ENCODE assay signal across 19 mouse cellular contexts in genomic region chr12:107262076-107262475, GRCm38 (mm10).
A peak's percentile ranks its signal among the peaks of the same experiment; 100 is the strongest.
DNase-seq lines count a peak whose midpoint lies in the region; ATAC-seq and TF ChIP-seq lines count a peak whose summit lies in the region.
"Had no signal": no experiment of that assay in that cellular context is flagged by ENCODE, and none has a peak within 500 bp of the region (broad histone marks: within the 10 kb centered on the region; RNA-seq: fewer than 3 reads in every experiment).

No protein-coding gene starts in this region.

- DNase-seq in forebrain, embryonic 10.5 days (ENCODE audit: extremely low spot score, low spot score): no peak
- DNase-seq in heart, adult 11 months: peak; percentile 58
- no peak for DNase-seq in heart, adult 18-20 months
- no peak for DNase-seq in lung, embryonic 14.5 days
- no peak for DNase-seq in lung, postnatal 36 days
- DNase-seq in ovary, postnatal 14 days (ENCODE audit: low spot score): no peak
- DNase-seq: adrenal gland, adult 8-10 months; adrenal gland, postnatal 25 days; cerebellum, adult 11-12 months; cerebellum, adult 8-10 months; gastrocnemius, postnatal 10 days; gastrocnemius, postnatal 36 days had no signal

- WGBS in forebrain, embryonic 13.5 days: 96% methylated on average over 5 of the region's 5 CpGs
- 94% methylated on average over 5 of the region's 5 CpGs for WGBS in forebrain, embryonic 10.5 days
- 67% methylated on average over 5 of the region's 5 CpGs for WGBS in lung, embryonic 14.5 days
- 85% methylated on average over 5 of the region's 5 CpGs for WGBS in stomach, embryonic 15.5 days

- no peak for TF ChIP-seq CTCF in lung, embryonic 14.5 days (IDR thresholded peaks at IDR 0.05; ENCODE audit: low read depth)

- no peaks in the 10 kb centered on the region for H3K9me3 ChIP-seq in forebrain, embryonic 13.5 days (replicated peaks)
- H3K9me3 ChIP-seq in forebrain, embryonic 10.5 days: no peaks in the 10 kb centered on the region
- H3K9me3 ChIP-seq in lung, embryonic 14.5 days (ENCODE audit: low read depth, low read length): no peaks in the 10 kb centered on the region
- H3K9me3 ChIP-seq in stomach, embryonic 15.5 days: no peaks in the 10 kb centered on the region
- H3K9me3 ChIP-seq: forebrain, embryonic 12.5 days; hindbrain, embryonic 12.5 days; hindbrain, embryonic 15.5 days; intestine, embryonic 15.5 days had no signal

- H3K27me3 ChIP-seq in forebrain, embryonic 13.5 days: no peaks in the 10 kb centered on the region
- H3K27me3 ChIP-seq in forebrain, embryonic 10.5 days (ENCODE audit: poor library complexity, severe bottlenecking): no peaks in the 10 kb centered on the region
- no peaks in the 10 kb centered on the region for H3K27me3 ChIP-seq in lung, embryonic 14.5 days (ENCODE audit: insufficient read depth, low read length)
- H3K27me3 ChIP-seq in stomach, embryonic 15.5 days (replicated peaks): no peaks in the 10 kb centered on the region
- H3K27me3 ChIP-seq: forebrain, embryonic 12.5 days; hindbrain, embryonic 12.5 days; hindbrain, embryonic 15.5 days; intestine, embryonic 15.5 days had no signal

- no peak overlapping the region for H3K4me3 ChIP-seq in forebrain, embryonic 13.5 days
- no peak overlapping the region for H3K4me3 ChIP-seq in forebrain, embryonic 10.5 days
- H3K4me3 ChIP-seq in lung, embryonic 14.5 days (ENCODE audit: low read depth, low read length): no peak overlapping the region
- no peak overlapping the region for H3K4me3 ChIP-seq in stomach, embryonic 15.5 days (replicated peaks)
- H3K4me3 ChIP-seq: forebrain, embryonic 12.5 days; hindbrain, embryonic 12.5 days; hindbrain, embryonic 15.5 days; intestine, embryonic 15.5 days had no signal

- H3K36me3 ChIP-seq in forebrain, embryonic 13.5 days (ENCODE audit: poor library complexity, severe bottlenecking): no peaks in the 10 kb centered on the region
- no peaks in the 10 kb centered on the region for H3K36me3 ChIP-seq in forebrain, embryonic 10.5 days (replicated peaks)
- H3K36me3 ChIP-seq in lung, embryonic 14.5 days (ENCODE audit: insufficient read depth): no peaks in the 10 kb centered on the region
- H3K36me3 ChIP-seq in stomach, embryonic 15.5 days: no peaks in the 10 kb centered on the region
- H3K36me3 ChIP-seq: forebrain, embryonic 12.5 days; hindbrain, embryonic 12.5 days; hindbrain, embryonic 15.5 days; intestine, embryonic 15.5 days had no signal

- H3K4me2 ChIP-seq in forebrain, embryonic 13.5 days: no peak overlapping the region
- no peak overlapping the region for H3K4me2 ChIP-seq in lung, embryonic 14.5 days
- no peak overlapping the region for H3K4me2 ChIP-seq in stomach, embryonic 15.5 days
- H3K4me2 ChIP-seq: forebrain, embryonic 12.5 days; hindbrain, embryonic 12.5 days; hindbrain, embryonic 15.5 days; intestine, embryonic 15.5 days had no signal

- ATAC-seq in forebrain, embryonic 13.5 days: no peak
- peak; percentile 38; the same call in 1 of the 2 replicates for ATAC-seq in lung, embryonic 14.5 days (ENCODE audit: insufficient read depth)
- 0 out of 2 replicates have a peak, but pooled peaks have one; percentile 31 for ATAC-seq in stomach, embryonic 15.5 days (ENCODE audit: insufficient read depth, low FRiP score, low read depth)
- ATAC-seq: activated CD4-positive, CD25-positive, alpha-beta regulatory T cell, adult 4 months; intestine, embryonic 15.5 days had no signal

- H3K4me1 ChIP-seq in forebrain, embryonic 13.5 days: peaks cover 16% of the 10 kb centered on the region
- H3K4me1 ChIP-seq in forebrain, embryonic 10.5 days: no peaks in the 10 kb centered on the region
- no peaks in the 10 kb centered on the region for H3K4me1 ChIP-seq in lung, embryonic 14.5 days (ENCODE audit: insufficient read depth)
- no peaks in the 10 kb centered on the region for H3K4me1 ChIP-seq in stomach, embryonic 15.5 days
- H3K4me1 ChIP-seq: forebrain, embryonic 12.5 days; hindbrain, embryonic 15.5 days; intestine, embryonic 15.5 days had no signal

- 0 out of 2 replicates have a peak overlapping the region, but pooled peaks have one; percentile 2 for H3K27ac ChIP-seq in forebrain, embryonic 13.5 days
- no peak overlapping the region for H3K27ac ChIP-seq in forebrain, embryonic 10.5 days
- no peak overlapping the region for H3K27ac ChIP-seq in lung, embryonic 14.5 days (ENCODE audit: low read depth)
- no peak overlapping the region for H3K27ac ChIP-seq in stomach, embryonic 15.5 days
- H3K27ac ChIP-seq: forebrain, embryonic 12.5 days; hindbrain, embryonic 12.5 days; hindbrain, embryonic 15.5 days; intestine, embryonic 15.5 days had no signal

- no peak overlapping the region for H3K9ac ChIP-seq in forebrain, embryonic 13.5 days
- no peak overlapping the region for H3K9ac ChIP-seq in lung, embryonic 14.5 days
- no peak overlapping the region for H3K9ac ChIP-seq in stomach, embryonic 15.5 days
- H3K9ac ChIP-seq: forebrain, embryonic 12.5 days; hindbrain, embryonic 12.5 days; hindbrain, embryonic 15.5 days; intestine, embryonic 15.5 days had no signal
